10 mouse cellular contexts compared by ENCODE assay signal in genomic region chr14:34614551-34614950, GRCm38 (mm10). TPM values are rescaled to one million over a fixed set of nuclear protein-coding genes. Genes with fewer than 3 reads are reported as not detected.
DNase-seq lines count a peak whose midpoint lies in the region; ATAC-seq and TF ChIP-seq lines count a peak whose summit lies in the region.
"Had no signal": no experiment of that assay in that cellular context is flagged by ENCODE, and none has a peak within 500 bp of the region (broad histone marks: within the 10 kb centered on the region; RNA-seq: fewer than 3 reads in every experiment).

No protein-coding gene starts in this region.

- intact Hi-C loops in heart, adult 2 months (cut with DNase I) = no loop called here

- H3K4me2 ChIP-seq in heart, postnatal 0 days (ENCODE audit: low read depth, low read length) = peak overlapping the region; percentile 57
- peak overlapping the region; percentile 28 for H3K4me2 ChIP-seq in hindbrain, embryonic 14.5 days (replicated peaks)
- peak overlapping the region; percentile 45 for H3K4me2 ChIP-seq in midbrain, embryonic 12.5 days (replicated peaks)

- no peak for TF ChIP-seq EP300 in heart, postnatal 0 days (IDR thresholded peaks at IDR 0.05; ENCODE audit: low read depth)
- TF ChIP-seq EP300 in heart, adult 2 months (IDR thresholded peaks at IDR 0.05; ENCODE audit: insufficient read depth, low read depth, low read length) = no peak

- TF ChIP-seq POLR2A in heart, adult 2 months (IDR thresholded peaks at IDR 0.05; ENCODE audit: insufficient read depth, low read depth, low read length) = no peak

- peak overlapping the region; percentile 30; the same call in 1 of the 2 replicates for H3K9ac ChIP-seq in heart, postnatal 0 days (replicated peaks; ENCODE audit: low read depth, low read length)
- no peak overlapping the region for H3K9ac ChIP-seq in heart, adult 2 months (ENCODE audit: low read depth, low read length)
- 0 out of 2 replicates have a peak overlapping the region, but pooled peaks have one; percentile 1 for H3K9ac ChIP-seq in hindbrain, embryonic 14.5 days
- H3K9ac ChIP-seq in midbrain, embryonic 12.5 days (replicated peaks) = no peak overlapping the region

- no peak overlapping the region for H3K27ac ChIP-seq in heart, postnatal 0 days (ENCODE audit: low read depth)
- no peak overlapping the region for H3K27ac ChIP-seq in heart, adult 2 months
- H3K27ac ChIP-seq in hindbrain, embryonic 14.5 days = no peak overlapping the region
- H3K27ac ChIP-seq in midbrain, embryonic 12.5 days (replicated peaks) = no peak overlapping the region

- no peaks in the 10 kb centered on the region for H3K79me2 ChIP-seq in heart, adult 2 months (replicated peaks; ENCODE audit: control insufficient read depth, insufficient read depth, low read length)

- no peaks in the 10 kb centered on the region for H3K36me3 ChIP-seq in heart, postnatal 0 days (replicated peaks; ENCODE audit: control insufficient read depth, insufficient read depth, low read length)
- H3K36me3 ChIP-seq in heart, adult 2 months (ENCODE audit: control insufficient read depth, insufficient read depth, low read length) = no peaks in the 10 kb centered on the region
- H3K36me3 ChIP-seq in hindbrain, embryonic 14.5 days (replicated peaks; ENCODE audit: control insufficient read depth, insufficient read depth) = no peaks in the 10 kb centered on the region
- no peaks in the 10 kb centered on the region for H3K36me3 ChIP-seq in midbrain, embryonic 12.5 days

- H3K4me1 ChIP-seq in heart, postnatal 0 days (ENCODE audit: control insufficient read depth, insufficient read depth) = no peaks in the 10 kb centered on the region
- H3K4me1 ChIP-seq in heart, adult 2 months (ENCODE audit: control insufficient read depth, insufficient read depth, low read length) = no peaks in the 10 kb centered on the region
- no peaks in the 10 kb centered on the region for H3K4me1 ChIP-seq in hindbrain, embryonic 14.5 days (replicated peaks; ENCODE audit: control insufficient read depth, insufficient read depth, low read length)
- peaks cover 9% of the 10 kb centered on the region for H3K4me1 ChIP-seq in midbrain, embryonic 12.5 days

- H3K27me3 ChIP-seq in heart, postnatal 0 days (ENCODE audit: control insufficient read depth, insufficient read depth, low read length) = 0 out of 2 replicates have a peak, but pooled peaks cover 6% of the 10 kb centered on the region
- no peaks in the 10 kb centered on the region for H3K27me3 ChIP-seq in heart, adult 2 months (ENCODE audit: control insufficient read depth, insufficient read depth, low read length)
- peaks cover 16% of the 10 kb centered on the region; the same call in 1 of the 2 replicates for H3K27me3 ChIP-seq in hindbrain, embryonic 14.5 days (ENCODE audit: control insufficient read depth, insufficient read depth, low read length)
- H3K27me3 ChIP-seq in midbrain, embryonic 12.5 days = peaks cover 39% of the 10 kb centered on the region

- WGBS in heart, postnatal 0 days = 27% methylated on average over 15 of the region's 15 CpGs
- WGBS in heart, adult 2 months = 38% methylated on average over 15 of the region's 15 CpGs
- WGBS in hindbrain, embryonic 14.5 days = 8% methylated on average over 15 of the region's 15 CpGs
- 7% methylated on average over 15 of the region's 15 CpGs for WGBS in midbrain, embryonic 12.5 days

- H3K4me3 ChIP-seq in heart, postnatal 0 days (ENCODE audit: low read depth, low read length) = peak overlapping the region; percentile 19
- no peak overlapping the region for H3K4me3 ChIP-seq in heart, adult 2 months
- no peak overlapping the region for H3K4me3 ChIP-seq in hindbrain, embryonic 14.5 days (replicated peaks; ENCODE audit: low read length)
- H3K4me3 ChIP-seq in midbrain, embryonic 12.5 days = peak overlapping the region; percentile 18; the same call in 1 of the 2 replicates

- no peak for TF ChIP-seq CTCF in heart, postnatal 0 days (IDR thresholded peaks at IDR 0.05; ENCODE audit: low read depth)
- TF ChIP-seq CTCF in heart, adult 2 months (IDR thresholded peaks at IDR 0.05) = no peak

- DNase-seq in heart, postnatal 0 days (ENCODE audit: low spot score) = no peak
- DNase-seq in heart, adult 2 months = no peak
- DNase-seq in hindbrain, embryonic 14.5 days (ENCODE audit: low spot score) = no peak
- no peak for DNase-seq in right cerebral cortex, postnatal 4 days
- no peak for DNase-seq in kidney, postnatal 14 days
- no peak for DNase-seq in layer of hippocampus, adult 8-10 months (ENCODE audit: low spot score in 2 of 2)
- DNase-seq: left cerebral cortex, postnatal 4 days had no signal

- ATAC-seq in heart, postnatal 0 days (ENCODE audit: insufficient read depth, low read depth) = no peak
- 0 out of 2 replicates have a peak, but pooled peaks have one; percentile 3 for ATAC-seq in common myeloid progenitor, adult 5-6 weeks (replicated peaks; ENCODE audit: low read depth, poor library complexity, severe bottlenecking)
- no peak for ATAC-seq in hindbrain, embryonic 14.5 days (ENCODE audit: low FRiP score)
- ATAC-seq in midbrain, embryonic 12.5 days (ENCODE audit: low FRiP score, low read depth) = no peak

- no peaks in the 10 kb centered on the region for H3K9me3 ChIP-seq in heart, postnatal 0 days (replicated peaks; ENCODE audit: control insufficient read depth, low read length)
- no peaks in the 10 kb centered on the region for H3K9me3 ChIP-seq in hindbrain, embryonic 14.5 days (ENCODE audit: control insufficient read depth, low read length)
- no peaks in the 10 kb centered on the region for H3K9me3 ChIP-seq in midbrain, embryonic 12.5 days

RNA-seq across cellular contexts. Expression of gene Opn4, which starts 14.6 kb away (rescaled TPM):
- 5.9 and 8.6 TPM in 2 replicates for total RNA-seq in heart, postnatal 0 days (2014; rRNA removed; ENCODE audit: low replicate concordance)
- 8.4 and 8.7 TPM in 2 replicates for polyA plus RNA-seq in heart, postnatal 0 days (2015; fragmentation: Nextera tagmentation; extraction: Ambion mirVana)
- 1 to 10 TPM; 2.4 to 2.6 TPM for total RNA-seq in heart, adult 2 months (2021)
- 7.9 and 9.2 TPM in 2 replicates for polyA plus RNA-seq in heart, adult 2 months (2012; rRNA removed)
- not detected in 2 replicates for total RNA-seq in common myeloid progenitor, adult 5-6 weeks (2017)
- not detected in 2 replicates for polyA plus RNA-seq in hindbrain, embryonic 14.5 days (2014; fragmentation: Nextera tagmentation; extraction: Ambion mirVana)
- 0.51 TPM in 1 of 2 replicates, not detected in the other for polyA plus RNA-seq in midbrain, embryonic 12.5 days (2016; fragmentation: Nextera tagmentation; extraction: Ambion mirVana)
- not detected for total RNA-seq in layer of hippocampus, adult 8-10 months (2022)
- total RNA-seq: left cerebral cortex, postnatal 4 days had no signal
- polyA plus RNA-seq: brain, embryonic 14.5 days had no signal

RNA-seq across cellular contexts. Expression of gene Ldb3, which starts 26.1 kb away (rescaled TPM):
- 518 and 526 TPM in 2 replicates for total RNA-seq in heart, postnatal 0 days (2014; rRNA removed; ENCODE audit: low replicate concordance)
- polyA plus RNA-seq in heart, postnatal 0 days (2015; fragmentation: Nextera tagmentation; extraction: Ambion mirVana) = 376 and 380 TPM in 2 replicates
- 1,000 to 10,000 TPM in 1 of 2 experiments, 100 to 1,000 TPM in 1; 940 to 1,084 TPM for total RNA-seq in heart, adult 2 months (2021)
- polyA plus RNA-seq in heart, adult 2 months (2012; rRNA removed) = 1,077 and 1,138 TPM in 2 replicates
- total RNA-seq in common myeloid progenitor, adult 5-6 weeks (2017) = not detected in 2 replicates
- polyA plus RNA-seq in hindbrain, embryonic 14.5 days (2014; fragmentation: Nextera tagmentation; extraction: Ambion mirVana) = 0.68 and 0.76 TPM in 2 replicates
- 0.13 and 0.16 TPM in 2 replicates for polyA plus RNA-seq in midbrain, embryonic 12.5 days (2016; fragmentation: Nextera tagmentation; extraction: Ambion mirVana)
- 1 to 10 TPM; 4.1 to 4.8 (median 4.3) TPM for total RNA-seq in layer of hippocampus, adult 8-10 months (2022)

RNA-seq across cellular contexts. Expression of gene Wapl, which starts 59.2 kb away (rescaled TPM):
- total RNA-seq in heart, postnatal 0 days (2014; rRNA removed; ENCODE audit: low replicate concordance) = 17.1 and 25.2 TPM in 2 replicates
- polyA plus RNA-seq in heart, postnatal 0 days (2015; fragmentation: Nextera tagmentation; extraction: Ambion mirVana) = 10.2 and 10.8 TPM in 2 replicates
- total RNA-seq in heart, adult 2 months (2021) = 10 to 100 TPM; 35.5 to 40.6 TPM
- 6.6 and 15.2 TPM in 2 replicates for polyA plus RNA-seq in heart, adult 2 months (2012; rRNA removed)
- 138 and 179 TPM in 2 replicates for total RNA-seq in common myeloid progenitor, adult 5-6 weeks (2017)
- 16.5 and 16.8 TPM in 2 replicates for polyA plus RNA-seq in hindbrain, embryonic 14.5 days (2014; fragmentation: Nextera tagmentation; extraction: Ambion mirVana)
- polyA plus RNA-seq in midbrain, embryonic 12.5 days (2016; fragmentation: Nextera tagmentation; extraction: Ambion mirVana) = 34.4 and 40.6 TPM in 2 replicates
- total RNA-seq in layer of hippocampus, adult 8-10 months (2022) = 10 to 100 TPM; 51.3 to 62.1 (median 56.0) TPM

Comparison
In these comparisons a context has a peak if more than half of its experiments do, and no peak if none do; other contexts are left out.
1. H3K4me3 ChIP-seq: peak in heart, postnatal 0 days (single experiment) and midbrain, embryonic 12.5 days (single experiment); none in heart, adult 2 months (single experiment) and hindbrain, embryonic 14.5 days (single experiment).
2. H3K9ac ChIP-seq: peak in heart, postnatal 0 days (single experiment) and hindbrain, embryonic 14.5 days (single experiment); none in heart, adult 2 months (single experiment) and midbrain, embryonic 12.5 days (single experiment).
3. RNA of gene Ldb3, which starts 26.1 kb away (total RNA-seq): 940 to 1,084 TPM in heart, adult 2 months and 518 to 526 TPM in heart, postnatal 0 days; 4.1 to 4.8 TPM in layer of hippocampus, adult 8-10 months and not detected in common myeloid progenitor, adult 5-6 weeks; every median in the first group is over 10 times any median in the second.
4. Peak in every context shown above with its lines, with median percentiles within 50 percentile points of each other: H3K4me2 ChIP-seq.